29 mouse cellular contexts compared by ENCODE assay signal in the genomic region with DNA sequence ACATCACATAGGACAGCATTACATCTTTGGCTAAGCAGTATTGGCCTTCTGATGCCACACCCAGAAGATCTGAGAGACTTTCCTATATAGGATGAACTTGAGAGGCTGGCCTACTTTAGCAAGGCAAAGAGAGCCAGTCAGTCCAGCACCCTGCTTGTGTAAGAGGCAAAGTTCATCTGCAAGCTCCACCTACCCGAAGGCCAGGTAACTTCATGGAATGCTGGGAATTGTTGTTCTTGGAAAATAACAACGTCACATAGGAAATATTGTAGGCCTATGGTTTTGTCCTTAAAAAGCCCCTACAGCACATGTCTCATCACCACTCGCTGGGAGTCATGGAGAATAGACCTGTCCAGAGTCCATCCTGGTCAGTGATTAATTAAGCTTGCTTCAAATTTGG. TPM values are rescaled to one million over a fixed set of nuclear protein-coding genes. Genes with fewer than 3 reads are reported as not detected.
DNase-seq lines count a peak whose midpoint lies in the region; ATAC-seq and TF ChIP-seq lines count a peak whose summit lies in the region.
"Had no signal": no experiment of that assay in that cellular context is flagged by ENCODE, and none has a peak within 500 bp of the region (broad histone marks: within the 10 kb centered on the region; RNA-seq: fewer than 3 reads in every experiment).

No protein-coding gene starts in this region.

- H3K9ac ChIP-seq in kidney, embryonic 16.5 days (replicated peaks; ENCODE audit: low read length) = no peak overlapping the region
- H3K9ac ChIP-seq: embryonic facial prominence, embryonic 12.5 days; intestine, embryonic 15.5 days; liver, embryonic 12.5 days; midbrain, embryonic 13.5 days; stomach, embryonic 15.5 days had no signal

- H3K4me1 ChIP-seq in kidney, adult 2 months (ENCODE audit: control insufficient read depth, insufficient read depth, low read length) = peaks cover 11% of the 10 kb centered on the region; the same call in 1 of the 2 replicates
- no peaks in the 10 kb centered on the region for H3K4me1 ChIP-seq in kidney, embryonic 16.5 days (ENCODE audit: insufficient read depth, low read length)
- no peaks in the 10 kb centered on the region for H3K4me1 ChIP-seq in olfactory bulb, adult 2 months (ENCODE audit: control insufficient read depth, insufficient read depth, low read length)
- H3K4me1 ChIP-seq: embryonic facial prominence, embryonic 12.5 days; intestine, embryonic 15.5 days; liver, embryonic 12.5 days; stomach, embryonic 15.5 days had no signal

- no peak for TF ChIP-seq POLR2A in kidney, adult 2 months (IDR thresholded peaks at IDR 0.05; ENCODE audit: low read depth, low read length)
- no peak for TF ChIP-seq POLR2A in olfactory bulb, adult 2 months (IDR thresholded peaks at IDR 0.05; ENCODE audit: insufficient read depth, low read depth, low read length)

- H3K9me3 ChIP-seq in kidney, embryonic 16.5 days (ENCODE audit: low read length) = no peaks in the 10 kb centered on the region
- H3K9me3 ChIP-seq: embryonic facial prominence, embryonic 12.5 days; intestine, embryonic 15.5 days; liver, embryonic 12.5 days; midbrain, embryonic 13.5 days; stomach, embryonic 15.5 days had no signal

- ATAC-seq in kidney, embryonic 16.5 days (ENCODE audit: low FRiP score, low TSS enrichment) = no peak
- no peak for ATAC-seq in CD4-positive, CD25-positive, alpha-beta regulatory T cell, adult 4 months
- ATAC-seq: activated CD4-positive, CD25-positive, alpha-beta regulatory T cell, adult 4 months; forebrain, embryonic 14.5 days; hindbrain, postnatal 0 days; intestine, embryonic 15.5 days; liver, embryonic 12.5 days; lung, postnatal 0 days; midbrain, embryonic 13.5 days; Patski had no signal

- TF ChIP-seq CTCF in kidney, adult 2 months (conservative IDR thresholded peaks at IDR 0.05; ENCODE audit: insufficient read depth, insufficient read length, low read depth, low read length) = no peak
- no peak for TF ChIP-seq CTCF in olfactory bulb, adult 2 months (IDR thresholded peaks at IDR 0.05; ENCODE audit: insufficient read depth, low read depth, low read length)

- 56% methylated on average over 3 of the region's 3 CpGs for WGBS in kidney, adult 2 months
- 86% methylated on average over 3 of the region's 3 CpGs for WGBS in kidney, embryonic 16.5 days
- WGBS in olfactory bulb, adult 2 months = 95% methylated on average over 3 of the region's 3 CpGs

- H3K4me2 ChIP-seq in kidney, embryonic 16.5 days (replicated peaks; ENCODE audit: low read depth, low read length) = no peak overlapping the region
- H3K4me2 ChIP-seq: embryonic facial prominence, embryonic 12.5 days; intestine, embryonic 15.5 days; liver, embryonic 12.5 days; midbrain, embryonic 13.5 days; stomach, embryonic 15.5 days had no signal

- no peak overlapping the region for H3K4me3 ChIP-seq in kidney, adult 2 months (ENCODE audit: insufficient read depth, low read depth, low read length)
- no peak overlapping the region for H3K4me3 ChIP-seq in kidney, embryonic 16.5 days (ENCODE audit: low read length)
- H3K4me3 ChIP-seq in olfactory bulb, adult 2 months (ENCODE audit: insufficient read depth, low read depth, low read length) = no peak overlapping the region
- H3K4me3 ChIP-seq: embryonic facial prominence, embryonic 12.5 days; intestine, embryonic 15.5 days; liver, embryonic 12.5 days; midbrain, embryonic 13.5 days; stomach, embryonic 15.5 days had no signal

- H3K36me3 ChIP-seq in kidney, adult 2 months (ENCODE audit: control insufficient read depth, insufficient read depth, low read length) = no peaks in the 10 kb centered on the region
- no peaks in the 10 kb centered on the region for H3K36me3 ChIP-seq in kidney, embryonic 16.5 days (ENCODE audit: insufficient read depth, low read length)
- H3K36me3 ChIP-seq: embryonic facial prominence, embryonic 12.5 days; intestine, embryonic 15.5 days; liver, embryonic 12.5 days; midbrain, embryonic 13.5 days; stomach, embryonic 15.5 days had no signal

- no peaks in the 10 kb centered on the region; the same call in 1 of the 2 replicates for H3K27me3 ChIP-seq in kidney, adult 2 months (replicated peaks; ENCODE audit: control insufficient read depth, insufficient read depth, low read length)
- H3K27me3 ChIP-seq in kidney, embryonic 16.5 days (ENCODE audit: insufficient read depth, low read length) = no peaks in the 10 kb centered on the region
- H3K27me3 ChIP-seq: embryonic facial prominence, embryonic 12.5 days; intestine, embryonic 15.5 days; stomach, embryonic 15.5 days had no signal

- peak; percentile 82 for DNase-seq in kidney, adult 2 months
- peak; percentile 82 for DNase-seq in ES-CJ7 (ENCODE audit: low read depth, low spot score)
- DNase-seq in kidney, adult 9 months = peak; percentile 71
- DNase-seq in embryo, embryonic 10.5 days (ENCODE audit: low spot score) = no peak
- no peak for DNase-seq in adrenal gland, postnatal 25 days
- DNase-seq: adrenal gland, adult 8-10 months; cerebellum, adult 8-10 months; cerebellum, postnatal 25 days; embryo, embryonic 11 days; gastrocnemius, postnatal 14 days; heart, postnatal 14 days; layer of hippocampus, adult 9-11 months; lung, adult 18-20 months; lung, postnatal 4 days; retina, postnatal 1 day; right cerebral cortex, postnatal 14 days had no signal

- H3K27ac ChIP-seq in kidney, adult 2 months (ENCODE audit: insufficient read depth, low read depth, low read length) = peak overlapping the region; percentile 68
- no peak overlapping the region for H3K27ac ChIP-seq in kidney, embryonic 16.5 days (ENCODE audit: low read length)
- H3K27ac ChIP-seq in olfactory bulb, adult 2 months (ENCODE audit: insufficient read depth, low read depth, low read length) = peak overlapping the region; percentile 57
- H3K27ac ChIP-seq: embryonic facial prominence, embryonic 12.5 days; hindbrain, postnatal 0 days; intestine, embryonic 15.5 days; liver, embryonic 12.5 days; midbrain, embryonic 13.5 days; stomach, embryonic 15.5 days had no signal

RNA-seq across cellular contexts. Expression of a gene that starts 22.6 kb away (rescaled TPM):
- polyA plus RNA-seq in kidney, adult 2 months (2012; rRNA removed) = 15.4 and 19.7 TPM in 2 replicates
- 13.2 and 14.6 TPM in 2 replicates for polyA plus RNA-seq in kidney, embryonic 16.5 days (2015; fragmentation: Nextera tagmentation; extraction: Ambion mirVana)
- polyA plus RNA-seq in olfactory bulb, adult 2 months (2012; ENCODE audit: insufficient read depth, insufficient read length, low replicate concordance, missing spikeins) = 46.7 TPM in 1 of 2 replicates, not detected in the other
- polyA plus RNA-seq in CD4-positive, CD25-positive, alpha-beta regulatory T cell, adult 4 months (2017; shearing (Covaris generic)) = 10 to 100 TPM; 22.5 to 29.4 TPM
- total RNA-seq in adrenal gland, postnatal 25 days (2021) = 77.5 and 80.9 TPM in 2 replicates

Comparison
In these comparisons a context has a peak if more than half of its experiments do, and no peak if none do; other contexts are left out.
1. DNase-seq: peak in kidney, adult 2 months (single experiment), ES-CJ7 (single experiment) and kidney, adult 9 months (single experiment); none in embryo, embryonic 10.5 days (single experiment) and adrenal gland, postnatal 25 days (single experiment).